Comparison of ENCODE assay signal across 11 mouse cellular contexts in genomic region chr8:92646637-92647036, GRCm38 (mm10). TPM values are rescaled to one million over a fixed set of nuclear protein-coding genes. Genes with fewer than 3 reads are reported as not detected.
DNase-seq lines count a peak whose midpoint lies in the region; ATAC-seq and TF ChIP-seq lines count a peak whose summit lies in the region.
"Had no signal": no experiment of that assay in that cellular context is flagged by ENCODE, and none has a peak within 500 bp of the region (broad histone marks: within the 10 kb centered on the region; RNA-seq: fewer than 3 reads in every experiment).

No protein-coding gene starts in this region.

- H3K4me2 ChIP-seq in limb, embryonic 14.5 days (replicated peaks; ENCODE audit: low read depth, low read length, severe bottlenecking), result no peak overlapping the region
- no peak overlapping the region for H3K4me2 ChIP-seq in midbrain, embryonic 13.5 days (replicated peaks)
- H3K4me2 ChIP-seq: limb, embryonic 15.5 days had no signal

- no peak overlapping the region for H3K9ac ChIP-seq in limb, embryonic 14.5 days (ENCODE audit: low read depth, low read length, severe bottlenecking)
- no peak overlapping the region for H3K9ac ChIP-seq in midbrain, embryonic 13.5 days (replicated peaks)
- H3K9ac ChIP-seq: limb, embryonic 15.5 days had no signal

- no peak overlapping the region for H3K4me3 ChIP-seq in layer of hippocampus, adult 2 months
- no peak overlapping the region for H3K4me3 ChIP-seq in limb, embryonic 14.5 days (replicated peaks; ENCODE audit: low read length)
- no peak overlapping the region for H3K4me3 ChIP-seq in midbrain, embryonic 13.5 days (replicated peaks)
- H3K4me3 ChIP-seq: limb, embryonic 15.5 days had no signal

- no peak for ATAC-seq in limb, embryonic 14.5 days (ENCODE audit: low FRiP score, low read depth)
- no peak for ATAC-seq in midbrain, embryonic 13.5 days

- no peaks in the 10 kb centered on the region for H3K4me1 ChIP-seq in limb, embryonic 14.5 days (ENCODE audit: control insufficient read depth, insufficient read depth, low read length)
- 0 out of 2 replicates have a peak, but pooled peaks cover 3% of the 10 kb centered on the region for H3K4me1 ChIP-seq in midbrain, embryonic 13.5 days (replicated peaks)
- H3K4me1 ChIP-seq: limb, embryonic 15.5 days had no signal

- no peak overlapping the region for H3K27ac ChIP-seq in layer of hippocampus, adult 2 months
- H3K27ac ChIP-seq in limb, embryonic 14.5 days (replicated peaks; ENCODE audit: low read depth, low read length), result no peak overlapping the region
- no peak overlapping the region for H3K27ac ChIP-seq in midbrain, embryonic 13.5 days
- H3K27ac ChIP-seq: limb, embryonic 15.5 days had no signal

- DNase-seq in adrenal gland, adult 2 months, result peak; percentile 7
- no peak for DNase-seq in adrenal gland, adult 8-10 months
- peak in 1 of 2 experiments; percentile 45 for DNase-seq in layer of hippocampus, adult 2 months (ENCODE audit: low spot score in 2 of 2)
- DNase-seq in layer of hippocampus, postnatal 36 days, result no peak
- DNase-seq in brain, embryonic 14.5 days (ENCODE audit: low read depth), result peak; percentile 34
- peak; percentile 16 for DNase-seq in limb, embryonic 14.5 days (ENCODE audit: low spot score)
- no peak for DNase-seq in urinary bladder, adult 2 months (ENCODE audit: low spot score)
- DNase-seq: right cerebral cortex, adult 18-20 months had no signal

- H3K36me3 ChIP-seq in limb, embryonic 14.5 days (ENCODE audit: control insufficient read depth, insufficient read depth, low read length), result no peaks in the 10 kb centered on the region
- no peaks in the 10 kb centered on the region for H3K36me3 ChIP-seq in midbrain, embryonic 13.5 days
- H3K36me3 ChIP-seq: limb, embryonic 15.5 days had no signal

- H3K9me3 ChIP-seq in limb, embryonic 14.5 days (ENCODE audit: control insufficient read depth, low read length), result no peaks in the 10 kb centered on the region
- H3K9me3 ChIP-seq in midbrain, embryonic 13.5 days, result peaks cover 2% of the 10 kb centered on the region; the same call in 1 of the 2 replicates
- H3K9me3 ChIP-seq: limb, embryonic 15.5 days had no signal

- no peaks in the 10 kb centered on the region for H3K27me3 ChIP-seq in limb, embryonic 14.5 days (ENCODE audit: control insufficient read depth, insufficient read depth, low read length)
- H3K27me3 ChIP-seq in midbrain, embryonic 13.5 days, result no peaks in the 10 kb centered on the region
- H3K27me3 ChIP-seq: limb, embryonic 15.5 days had no signal

- peak; percentile 83 for TF ChIP-seq CTCF in layer of hippocampus, adult 2 months (conservative IDR thresholded peaks at IDR 0.05)
- TF ChIP-seq CTCF in brain, embryonic 14.5 days (IDR thresholded peaks at IDR 0.05; ENCODE audit: borderline replicate concordance, extremely low read depth, insufficient read depth, insufficient read length), result peak; percentile 62; the same call in 1 of the 2 replicates

- 68% methylated on average over 2 of the region's 2 CpGs for WGBS in limb, embryonic 14.5 days
- WGBS in midbrain, embryonic 13.5 days, result 67% methylated on average over 2 of the region's 2 CpGs

- TF ChIP-seq POLR2A in brain, embryonic 14.5 days (IDR thresholded peaks at IDR 0.05; ENCODE audit: borderline replicate concordance, extremely low read depth, insufficient read depth, insufficient read length, poor library complexity, severe bottlenecking), result no peak
- no peak for TF ChIP-seq POLR2A in limb, embryonic 14.5 days (IDR thresholded peaks at IDR 0.05; ENCODE audit: borderline replicate concordance, extremely low read depth, insufficient read depth, insufficient read length)

RNA-seq across cellular contexts. Expression of gene Irx6, which starts 27.5 kb away (rescaled TPM):
- total RNA-seq in adrenal gland, adult 2 months (2021), result not detected
- not detected in 2 replicates for polyA plus RNA-seq in adrenal gland, adult 2 months (2012; rRNA removed)
- total RNA-seq in adrenal gland, adult 8-10 months (2022), result not detected
- under 1 TPM; 0.10 to 0.38 TPM for total RNA-seq in layer of hippocampus, adult 2 months (2021)
- total RNA-seq in layer of hippocampus, postnatal 36 days (2021), result under 1 TPM; 0.13 to 0.15 TPM
- 2.5 and 3.4 TPM in 2 replicates for polyA plus RNA-seq in brain, embryonic 14.5 days (2012; rRNA removed)
- 7.6 and 9.0 TPM in 2 replicates for polyA plus RNA-seq in limb, embryonic 14.5 days (2012; rRNA removed)
- 7.4 and 8.5 TPM in 2 replicates for polyA plus RNA-seq in limb, embryonic 14.5 days (2014; fragmentation: Nextera tagmentation; extraction: Ambion mirVana)
- not detected in 2 replicates for polyA plus RNA-seq in urinary bladder, adult 2 months (2012; rRNA removed)
- 4.0 and 6.6 TPM in 2 replicates for polyA plus RNA-seq in midbrain, embryonic 13.5 days (2015; fragmentation: Nextera tagmentation; extraction: Ambion mirVana)
- polyA plus RNA-seq: C2C12 had no signal

Comparison
In these comparisons a context has a peak if more than half of its experiments do, and no peak if none do; other contexts are left out.
1. DNase-seq: peak in adrenal gland, adult 2 months (single experiment), brain, embryonic 14.5 days (single experiment) and limb, embryonic 14.5 days (single experiment); none in adrenal gland, adult 8-10 months (single experiment), layer of hippocampus, postnatal 36 days (0 of 2) and urinary bladder, adult 2 months (single experiment).